Mouse (Mus musculus) olfactory bulb, adult 2 months (tissue): ENCODE data around the gene Gabpb1.

Source experiments
- CTCF ChIP-seq: fragments of 200-500 bp; IDR thresholded peaks from 2 replicates; pipeline ENCODE4 v1.5.1; 2012; ENCODE audit warnings: low read depth, mild to moderate bottlenecking, low read length, moderate library complexity; ENCODE audit not compliant: insufficient read depth
- POLR2A ChIP-seq: fragments of 200-500 bp; IDR thresholded peaks from 2 replicates; pipeline ENCODE4 v1.6.1; 2012; ENCODE audit warnings: mild to moderate bottlenecking, low read depth, low read length, moderate library complexity; ENCODE audit not compliant: insufficient read depth

DNA sequence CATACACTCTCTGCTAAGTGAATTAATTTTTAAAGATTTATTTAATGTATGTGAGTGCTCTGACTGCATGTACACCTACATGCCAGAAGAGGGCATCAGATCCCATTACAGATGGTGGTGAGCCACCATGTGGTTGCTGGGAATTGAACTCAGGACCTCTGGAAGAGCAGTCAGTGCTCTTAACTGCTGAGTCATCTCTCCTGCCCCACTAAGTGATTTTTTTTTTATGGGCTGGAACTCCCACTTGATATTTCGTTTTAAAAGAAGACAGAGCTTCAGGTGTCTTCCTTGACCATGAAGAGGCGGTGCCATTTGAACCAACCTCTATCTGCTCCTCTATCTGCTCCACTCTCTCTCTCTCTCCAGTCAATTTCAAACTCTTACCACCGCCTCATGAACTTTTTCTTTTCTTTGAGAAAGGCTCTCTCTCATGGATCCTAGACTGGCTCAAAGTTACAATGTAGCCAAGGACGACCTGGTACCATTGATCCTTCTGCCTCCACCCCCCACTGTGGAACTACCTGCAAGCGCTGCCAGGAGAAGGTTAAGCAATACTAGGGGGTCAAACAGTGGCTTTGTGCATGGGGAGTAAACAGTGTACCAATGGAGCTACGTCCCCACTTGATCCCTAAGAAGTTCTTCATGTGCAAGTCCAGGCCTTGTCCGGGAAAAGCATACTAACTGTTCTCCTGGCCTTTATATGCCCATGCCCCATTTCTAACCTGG lies 79.6 kb downstream of the Gabpb1 start:
- no peak for TF ChIP-seq POLR2A
- no peak for TF ChIP-seq CTCF
